Mouse (Mus musculus): ENCODE measurements around the gene Gm16253.

The Gm16253 gene

DNA sequence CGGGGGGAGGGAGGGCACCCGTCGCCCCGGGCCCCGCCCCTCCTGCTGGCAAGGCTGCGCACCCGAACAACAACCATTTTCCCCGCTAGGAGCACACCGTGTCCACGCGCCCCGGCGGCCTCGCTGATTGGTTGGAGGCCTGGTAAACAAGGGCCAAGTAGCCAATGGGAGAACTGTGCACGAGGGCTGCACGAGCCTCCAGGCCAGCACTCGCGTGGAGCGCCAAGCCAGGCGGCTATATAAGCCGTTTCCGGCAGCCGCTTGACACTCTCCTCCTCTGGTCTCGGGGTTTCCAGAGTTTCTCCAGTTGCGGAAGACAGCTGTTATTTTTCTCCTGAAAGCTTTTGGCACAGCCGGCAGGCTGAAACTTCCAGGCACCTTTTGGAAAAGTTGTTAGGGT, 19.1 kb upstream of the Gm16253 start, which contains the start of gene Txnip:
Gene Txnip (plus strand): TSS at position 264 of the 400 bp plus-strand sequence.
- peak; percentile 98 to 99 for DNase-seq

GRCm38 (mm10) chr3:96558159-96558558, 18.6 kb upstream of the Gm16253 start:
- peak; percentile 66 to 73 for DNase-seq

DNA sequence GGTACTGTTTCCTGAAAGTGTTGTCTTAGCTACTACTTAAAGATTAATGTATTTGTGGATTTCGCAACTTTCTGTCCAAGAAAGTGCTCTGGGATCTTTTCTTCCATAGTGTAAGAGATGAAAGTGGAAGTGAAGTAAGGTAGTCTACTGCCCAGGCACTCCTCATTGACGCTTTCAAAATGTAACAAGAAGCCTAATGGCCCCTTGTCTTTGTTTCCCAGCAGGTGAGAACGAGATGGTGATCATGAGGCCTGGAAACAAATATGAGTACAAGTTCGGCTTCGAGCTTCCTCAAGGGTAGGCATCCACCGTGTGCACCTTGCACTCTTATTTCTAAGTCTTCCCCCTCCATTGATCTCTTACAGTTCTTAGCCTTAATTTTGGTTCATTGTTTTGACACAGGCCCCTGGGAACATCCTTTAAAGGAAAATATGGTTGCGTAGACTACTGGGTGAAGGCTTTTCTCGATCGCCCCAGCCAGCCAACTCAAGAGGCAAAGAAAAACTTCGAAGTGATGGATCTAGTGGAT, 18.1 kb upstream of the Gm16253 start:
- peak; percentile 41 to 48 for DNase-seq

GRCm38 (mm10) chr3:96559398-96559910, 17.3 kb upstream of the Gm16253 start:
- peak; percentile 69 to 75 for DNase-seq

DNA sequence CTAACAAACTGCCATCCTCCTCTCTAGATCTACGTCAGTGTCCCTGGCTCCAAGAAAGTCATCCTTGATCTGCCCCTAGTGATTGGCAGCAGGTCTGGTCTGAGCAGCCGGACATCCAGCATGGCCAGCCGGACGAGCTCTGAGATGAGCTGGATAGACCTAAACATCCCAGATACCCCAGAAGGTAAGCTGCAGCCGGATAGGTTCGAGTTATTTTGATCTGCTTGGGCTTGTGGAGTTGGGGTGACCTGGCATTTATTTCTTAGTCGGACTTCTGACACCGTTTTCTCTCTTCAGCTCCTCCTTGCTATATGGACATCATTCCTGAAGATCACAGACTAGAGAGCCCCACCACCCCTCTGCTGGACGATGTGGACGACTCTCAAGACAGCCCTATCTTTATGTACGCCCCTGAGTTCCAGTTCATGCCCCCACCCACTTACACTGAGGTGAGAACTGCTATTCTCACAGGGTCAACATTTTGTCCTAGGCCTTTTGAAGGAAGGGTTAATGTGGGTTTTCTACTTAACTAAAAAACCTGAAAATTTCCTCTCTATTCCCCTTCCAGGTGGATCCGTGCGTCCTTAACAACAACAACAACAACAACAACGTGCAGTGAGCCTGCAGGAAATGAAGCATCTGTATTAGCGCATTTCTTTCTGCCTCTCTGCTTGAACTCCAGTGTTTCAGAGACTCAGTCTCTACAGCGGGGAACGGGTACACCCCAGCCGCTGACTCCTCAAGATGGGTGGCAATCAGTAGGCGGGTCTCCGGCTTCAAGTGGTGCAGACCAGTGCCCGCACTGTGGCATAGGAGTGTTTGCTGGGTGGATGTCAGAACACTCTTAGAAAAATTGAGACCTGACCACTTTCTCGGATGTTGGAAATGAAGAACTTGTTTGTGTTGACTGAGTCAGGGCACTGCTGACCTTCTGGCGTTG, 16.6 kb upstream of the Gm16253 start:
- peak; percentile 54 for DNase-seq

- DNase-seq: peak; percentile 48 to 54
Measured at GRCm38 (mm10) chr3:96560881-96561668, 15.7 kb upstream of the Gm16253 start.

GRCm38 (mm10) chr3:96561946-96562681, 14.7 kb upstream of the Gm16253 start:
- peak; percentile 49 to 55 for DNase-seq

- DNase-seq: no peak
Measured at GRCm38 (mm10) chr3:96563267-96563666, 13.5 kb upstream of the Gm16253 start.

GRCm38 (mm10) chr3:96563911-96564632, 12.7 kb upstream of the Gm16253 start:
- DNase-seq: no peak

DNA sequence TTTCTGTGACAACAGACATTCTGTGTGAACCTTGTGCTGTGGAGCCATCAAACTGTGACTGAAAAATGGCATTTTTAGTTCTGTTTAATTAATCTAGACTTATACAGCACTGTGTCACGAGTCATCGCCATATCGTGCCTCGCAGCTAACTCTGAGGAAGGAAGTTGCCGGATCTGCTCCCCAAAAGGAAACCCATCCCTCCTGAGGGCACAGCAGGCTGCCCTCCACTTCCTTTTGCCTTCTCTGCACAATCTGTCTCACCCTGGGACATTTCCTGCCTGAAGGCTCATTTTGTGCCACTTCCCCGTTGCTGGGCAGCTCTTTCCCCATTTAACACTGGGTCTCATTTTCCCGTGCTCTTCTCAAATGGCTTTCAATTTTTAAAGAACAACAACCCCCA, 12.2 kb upstream of the Gm16253 start:
- peak; percentile 71 to 75 for DNase-seq

DNA sequence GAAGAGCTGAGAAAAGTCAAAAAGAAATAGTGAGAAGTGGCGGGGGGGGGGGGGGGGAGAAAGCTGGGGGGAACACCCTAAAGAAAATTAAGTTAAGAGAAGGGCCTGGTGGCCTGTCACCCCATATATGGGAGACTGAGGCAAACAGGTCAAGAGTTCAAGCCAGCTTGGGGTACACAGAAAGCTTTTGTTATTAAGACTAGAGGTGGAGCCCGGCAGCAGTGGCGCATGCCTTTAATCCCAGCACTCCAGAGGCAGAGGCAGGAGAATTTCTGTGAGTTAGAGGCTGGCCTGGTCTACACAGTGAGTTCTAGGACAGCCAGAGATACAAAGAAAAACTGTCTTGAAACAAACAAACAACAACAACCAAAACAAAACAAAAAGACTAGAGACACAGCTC, 11.7 kb upstream of the Gm16253 start:
- DNase-seq: no peak

DNA sequence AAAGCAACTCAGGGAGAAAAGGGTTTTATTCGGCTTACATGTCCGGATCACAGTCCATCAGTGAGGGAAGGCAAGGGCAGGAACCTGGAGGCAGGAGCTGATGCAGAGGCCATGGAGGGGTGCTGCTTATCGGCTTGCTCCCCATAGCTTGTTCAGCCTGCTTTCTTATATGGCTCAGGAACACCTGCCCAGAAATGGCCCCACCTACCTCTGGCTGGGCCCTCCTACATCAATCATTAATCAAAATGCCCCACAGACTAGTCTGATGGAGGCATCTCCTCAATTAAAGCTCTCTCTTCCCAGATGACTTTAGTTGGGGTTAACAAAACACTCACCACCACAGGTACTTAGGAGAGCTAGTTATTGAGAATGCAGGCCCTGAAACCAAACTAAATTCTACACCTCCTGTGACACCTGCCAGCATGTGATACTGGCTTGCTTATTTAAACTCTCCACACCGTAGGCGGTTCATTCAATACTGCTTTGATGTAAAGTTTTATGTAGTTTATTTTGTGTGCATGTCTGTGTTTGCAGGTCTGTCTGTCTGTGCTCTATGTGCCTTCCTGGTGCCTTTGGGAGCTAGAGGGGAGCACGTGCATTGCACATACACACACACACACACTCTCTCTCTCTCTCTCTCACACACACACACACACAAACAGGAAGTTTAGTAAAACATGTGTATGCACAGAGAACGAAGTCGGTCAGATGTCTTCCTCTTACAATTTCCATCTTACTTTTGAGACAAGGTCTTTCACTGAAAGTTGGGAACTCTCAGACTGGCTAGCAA, 9.9 kb upstream of the Gm16253 start:
- DNase-seq: no peak

DNA sequence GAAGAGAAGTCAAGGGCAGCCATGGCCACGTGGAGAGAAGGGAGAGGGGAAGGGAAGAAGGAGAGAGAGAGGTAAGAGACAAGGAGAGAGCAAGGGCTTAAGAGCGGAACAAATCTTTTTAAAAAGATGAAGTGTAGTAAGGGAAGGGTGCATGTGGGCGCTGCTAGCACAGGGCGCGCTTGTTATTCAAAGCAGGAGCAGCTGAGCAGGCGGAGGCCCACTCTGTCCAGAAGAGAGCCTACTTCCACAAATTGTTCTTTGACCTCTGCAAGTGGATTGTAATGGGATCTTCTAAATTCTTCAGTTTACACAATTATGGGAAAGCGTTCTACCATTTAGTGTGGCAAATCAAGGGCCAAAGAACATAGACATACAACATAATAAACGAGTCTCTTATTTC, 8.2 kb upstream of the Gm16253 start:
- DNase-seq: no peak

DNA sequence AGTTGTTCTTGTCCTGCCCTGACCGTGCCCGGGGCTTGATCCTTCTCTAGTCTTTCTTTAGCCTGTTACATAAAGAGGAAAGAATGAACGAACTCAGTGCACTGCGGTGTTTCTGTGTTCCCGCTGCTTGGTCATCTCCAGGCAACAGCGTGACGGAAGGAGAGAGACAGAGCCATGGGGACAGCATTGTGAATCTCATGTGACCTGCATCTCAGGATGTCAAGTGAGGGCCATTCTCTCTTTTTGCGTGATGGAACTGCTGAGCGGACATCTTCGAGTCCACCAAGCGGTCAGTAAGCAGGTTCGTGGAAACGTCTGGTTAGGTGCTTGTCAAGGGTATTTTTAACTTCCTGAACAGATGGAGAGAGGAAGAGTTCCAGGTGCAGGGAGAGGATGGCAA, 7.3 kb upstream of the Gm16253 start:
- no peak for DNase-seq

GRCm38 (mm10) chr3:96569966-96570605, 6.7 kb upstream of the Gm16253 start:
- DNase-seq: no peak

- DNase-seq: no peak
Measured at GRCm38 (mm10) chr3:96570643-96571042, 6.1 kb upstream of the Gm16253 start.

GRCm38 (mm10) chr3:96571336-96571735, 5.4 kb upstream of the Gm16253 start:
- DNase-seq: no peak

- DNase-seq: no peak
Measured at GRCm38 (mm10) chr3:96571896-96572698, 4.7 kb upstream of the Gm16253 start.

Data from B cell, adult 2 months (primary cell).